Mouse (Mus musculus): ENCODE measurements around the gene Uqcc1.
A peak's percentile ranks its signal among the peaks of the same experiment; 100 is the strongest.

GRCm38 (mm10) chr2:155826630-155827424 is 103.3 kb downstream of the Uqcc1 start, which contains the start of gene Eif6:
- TF ChIP-seq POLR2A (IDR thresholded peaks at IDR 0.05; ENCODE audit: control insufficient read depth, extremely low read depth, insufficient read depth, low read length, poor library complexity) (peak; percentile 36; the same call in 1 of the 2 replicates), CTCF (IDR thresholded peaks at IDR 0.05; ENCODE audit: borderline replicate concordance, control insufficient read depth, extremely low read depth, insufficient read depth, low read length, poor library complexity) (no peak)

Data from thymus, adult 2 months (tissue).